Mouse (Mus musculus): Measurements from ENCODE around the gene 1700080E11Rik.
"Not testable (repeated sequence)": the region's sequence is repeated elsewhere in the genome, so short reads cannot be mapped to it uniquely, and the experiment has no call there.

1700080E11Rik gene

GRCm38 (mm10) chr9:105144992-105145391 is at the start of gene 1700080E11Rik:
Gene 1700080E11Rik, minus strand, starts transcription at chr9:105145092.
- ChIA-PET POLR2A (interaction anchor here in 2 of 4 experiments (0.5 to 1.1 kb wide), 3 partner anchors 13 to 1085 kb away, joined by 4 read pairs; partner anchors contain the start of gene Nudt16 (in 1 of the 2)), CTCF (no interaction called here)

GRCm38 (mm10) chr9:105186725-105187124 is 41.8 kb upstream of the 1700080E11Rik start:
- POLR2A ChIA-PET, result no interaction called here
- CTCF ChIA-PET, result no interaction called here

- CTCF ChIA-PET, result no interaction called here
- POLR2A ChIA-PET, result no interaction called here
Measured at GRCm38 (mm10) chr9:105182392-105182791, 37.5 kb upstream of the 1700080E11Rik start.

- ChIA-PET CTCF (no interaction called here), POLR2A (no interaction called here)
Measured at GRCm38 (mm10) chr9:105139204-105139603, 5.7 kb downstream of the 1700080E11Rik start.

GRCm38 (mm10) chr9:105136404-105136803 is 8.5 kb downstream of the 1700080E11Rik start:
- CTCF ChIA-PET, result no interaction called here
- POLR2A ChIA-PET, result interaction anchor here in 1 of 4 experiments (0.7 kb wide), 1 partner anchor 556 kb away, joined by 3 read pairs; no protein-coding TSS in a partner anchor

- POLR2A ChIA-PET, result no interaction called here
- CTCF ChIA-PET, result no interaction called here
Measured at GRCm38 (mm10) chr9:105134536-105134935, 10.4 kb downstream of the 1700080E11Rik start.

- POLR2A ChIA-PET, result interaction anchor here in 2 of 4 experiments (0.8 to 1.4 kb wide), 7 partner anchors 13 to 562 kb away, joined by 3 to 6 read pairs (median 4); partner anchors contain the start of genes 1700080E11Rik (in 1 of the 2), Aste1 (in 1 of the 2) and Nek11 (in 1 of the 2)
- CTCF ChIA-PET, result no interaction called here
Measured at GRCm38 (mm10) chr9:105132002-105132367, 12.9 kb downstream of the 1700080E11Rik start.

GRCm38 (mm10) chr9:105131253-105132001 is 13.5 kb downstream of the 1700080E11Rik start, which contains the start of gene Nudt16:
Gene Nudt16, minus strand, starts transcription at chr9:105131824.
- POLR2A ChIA-PET, result interaction anchor here in 2 of 4 experiments (0.8 to 1.4 kb wide), 7 partner anchors 13 to 562 kb away, joined by 3 to 6 read pairs (median 4); partner anchors contain the start of genes 1700080E11Rik (in 1 of the 2), Aste1 (in 1 of the 2) and Nek11 (in 1 of the 2)
- CTCF ChIA-PET, result no interaction called here

GRCm38 (mm10) chr9:105130331-105130730 is 14.6 kb downstream of the 1700080E11Rik start:
- POLR2A ChIA-PET, result no interaction called here
- CTCF ChIA-PET, result interaction anchor here in 1 of 4 experiments (0.9 kb wide), 1 partner anchor 720 kb away, joined by 3 read pairs; no protein-coding TSS in a partner anchor

- CTCF ChIA-PET, result not testable (repeated sequence)
Measured at GRCm38 (mm10) chr9:105125206-105125605, 19.7 kb downstream of the 1700080E11Rik start.

GRCm38 (mm10) chr9:105103893-105104292 is 41.0 kb downstream of the 1700080E11Rik start:
- ChIA-PET CTCF (no interaction called here), POLR2A (no interaction called here)

More at GRCm38 (mm10) chr9:105125206-105125605, 19.7 kb downstream of the 1700080E11Rik start:
- POLR2A ChIA-PET, result not testable (repeated sequence)

GRCm38 (mm10) chr9:105101911-105102310 is 43.0 kb downstream of the 1700080E11Rik start:
- ChIA-PET POLR2A (no interaction called here), CTCF (no interaction called here)

GRCm38 (mm10) chr9:105100807-105101570 is 43.9 kb downstream of the 1700080E11Rik start:
- ChIA-PET POLR2A (interaction anchor here in 3 of 4 experiments (0.6 to 0.7 kb wide), 4 partner anchors 23 to 541 kb away, joined by 3 to 4 read pairs (median 4); no protein-coding TSS in a partner anchor), CTCF (no interaction called here)

All from embryonic stem cell, embryonic (primary cell).